Mouse (Mus musculus) CH12.LX (cell line): ENCODE data around the gene Hhipl1.

Experiments used
- CHD2 ChIP-seq: IDR thresholded peaks from 2 replicates; pipeline ENCODE4 v1.6.1; 2011; ENCODE audit warnings: low read length, improper control_type of control experiment
- CTCF ChIP-seq, 2 experiments: IDR thresholded peaks in 1 of 2; conservative IDR thresholded peaks in 1 of 2; 2 replicates each; pipeline ENCODE4 v1.5.1; 2011 to 2012; ENCODE audit warnings: low read depth in 2 of 2, low read length in 2 of 2, improper control_type of control experiment in 1 of 2, inconsistent platforms in 1 of 2, mild to moderate bottlenecking in 1 of 2, moderate library complexity in 1 of 2
- E2F4 ChIP-seq: IDR thresholded peaks from 2 replicates; pipeline ENCODE4 v1.6.1; 2011; ENCODE audit warnings: low read depth, low read length, improper control_type of control experiment; ENCODE audit not compliant: insufficient replicate concordance
- EP300 ChIP-seq: IDR thresholded peaks from 2 replicates; pipeline ENCODE4 v1.6.1; 2011; ENCODE audit warnings: low read length, improper control_type of control experiment
- HCFC1 ChIP-seq: IDR thresholded peaks from 2 replicates; pipeline ENCODE4 v1.6.1; 2012; ENCODE audit warnings: low read depth, mild to moderate bottlenecking, inconsistent platforms, low read length, improper control_type of control experiment
- MAX ChIP-seq: IDR thresholded peaks from 2 replicates; pipeline ENCODE4 v1.6.1; 2011; ENCODE audit warnings: low read length, improper control_type of control experiment
- NRF1 ChIP-seq: IDR thresholded peaks from 2 replicates; pipeline ENCODE4 v1.6.1; 2014; ENCODE audit warnings: low read depth, mild to moderate bottlenecking, inconsistent platforms, low read length, improper control_type of control experiment, moderate library complexity
- POLR2A ChIP-seq: IDR thresholded peaks from 2 replicates; pipeline ENCODE4 v1.6.1; 2011; ENCODE audit warnings: low read depth, mild to moderate bottlenecking, improper control_type of control experiment, low read length
- POLR2AphosphoS2 ChIP-seq: IDR thresholded peaks from 2 replicates; pipeline ENCODE4 v1.6.1; 2011; ENCODE audit warnings: low read depth, low read length, improper control_type of control experiment
- TBP ChIP-seq: conservative IDR thresholded peaks from 2 replicates; pipeline ENCODE4 v1.6.1; 2011; ENCODE audit warnings: low read depth, low read length, improper control_type of control experiment
- TCF12 ChIP-seq: IDR thresholded peaks from 2 replicates; pipeline ENCODE4 v1.6.1; 2014; ENCODE audit warnings: low read depth, mild to moderate bottlenecking, inconsistent platforms, low read length, improper control_type of control experiment
- ZMIZ1 ChIP-seq: IDR thresholded peaks from 2 replicates; pipeline ENCODE4 v1.6.1; 2012; ENCODE audit warnings: low read depth, mild to moderate bottlenecking, inconsistent platforms, low read length, improper control_type of control experiment
- ZNF384 ChIP-seq: IDR thresholded peaks from 2 replicates; pipeline ENCODE4 v1.6.1; 2012; ENCODE audit warnings: low read depth, low read length, improper control_type of control experiment, inconsistent platforms

GRCm38 (mm10) chr12:108355271-108355670 is 49.2 kb downstream of the Hhipl1 start:
- TF ChIP-seq POLR2A (no peak), ZMIZ1 (no peak), CTCF (conservative IDR thresholded peaks at IDR 0.05 in 1 of 2, IDR thresholded peaks at IDR 0.05 in 1 of 2; ENCODE audit: low read depth in 2 of 2, low read length in 2 of 2) (no peak), EP300 (no peak), TBP (no peak), NRF1 (no peak), ZNF384 (no peak), HCFC1 (no peak), TCF12 (no peak), E2F4 (no peak), POLR2AphosphoS2 (no peak), MAX (no peak), CHD2 (no peak)
